Mouse (Mus musculus) liver, embryonic 15.5 days (tissue): ENCODE results near the gene Kif13a. TPM values are rescaled to one million over a fixed set of nuclear protein-coding genes. Genes with fewer than 3 reads are reported as not detected.

Experiments used
- ATAC-seq: fragments of 200-750 bp; cut with Nextera tagmentation; 2 replicates; pipeline ENCODE4 v1.8.0; 2017; ENCODE audit warnings: moderate number of reproducible peaks, mild to moderate bottlenecking, moderate library complexity; ENCODE audit not compliant: insufficient read depth
- H3K27ac ChIP-seq: fragments of 300-500 bp; sonication (generic); replicated peaks from 2 replicates; pipeline ENCODE4 v1.5.1; 2015; ENCODE audit warnings: mild to moderate bottlenecking, inconsistent platforms
- H3K27me3 ChIP-seq: fragments of 300-500 bp; sonication (generic); 2 replicates; pipeline ENCODE4 v1.6.1; 2015; ENCODE audit warnings: mild to moderate bottlenecking, inconsistent platforms
- H3K36me3 ChIP-seq: fragments of 300-500 bp; sonication (generic); replicated peaks from 2 replicates; pipeline ENCODE4 v1.6.1; 2015; ENCODE audit warnings: moderate library complexity, mild to moderate bottlenecking, inconsistent platforms
- H3K4me1 ChIP-seq: fragments of 300-500 bp; sonication (generic); replicated peaks from 2 replicates; pipeline ENCODE4 v1.6.1; 2015; ENCODE audit warnings: inconsistent platforms
- H3K4me2 ChIP-seq: fragments of 300-500 bp; sonication (generic); 2 replicates; pipeline ENCODE4 v1.6.1; 2015; ENCODE audit warnings: moderate library complexity, mild to moderate bottlenecking, inconsistent platforms
- H3K4me3 ChIP-seq: fragments of 300-500 bp; sonication (generic); replicated peaks from 2 replicates; pipeline ENCODE4 v1.5.1; 2015; ENCODE audit warnings: mild to moderate bottlenecking, inconsistent platforms
- H3K9ac ChIP-seq: fragments of 300-500 bp; sonication (generic); 2 replicates; pipeline ENCODE4 v1.6.1; 2015; ENCODE audit warnings: moderate library complexity, mild to moderate bottlenecking, inconsistent platforms
- H3K9me3 ChIP-seq: fragments of 300-500 bp; sonication (generic); replicated peaks from 2 replicates; pipeline ENCODE4 v1.6.1; 2016; ENCODE audit warnings: inconsistent platforms
- WGBS: fragments of 180-500 bp; shearing (Covaris S2); methylation state at CpG from one replicate; pipeline ENCODE4 v1.1.7; 2015; ENCODE audit warnings: mixed read lengths; ENCODE audit not compliant: insufficient replicate concordance; 5-methylcytosine and 5-hydroxymethylcytosine counted together
- polyA plus RNA-seq: library from polyadenylated mRNA; unstranded; fragments of >200 nt; fragmentation: Nextera tagmentation; extraction: Ambion mirVana; gene quantifications from 2 replicates; pipeline ENCODE4 v1.2.1, GENCODE M21; 2015

The Kif13a gene
- polyA plus RNA-seq, 1 experiment from 2014 or later, result 4.1 TPM

GRCm38 (mm10) chr13:46883976-46884375 is 45.7 kb downstream of the Kif13a start:
- Histone ChIP-seq H3K4me2 (no peak overlapping the region), H3K9ac (no peak overlapping the region), H3K9me3 (no peaks in the 10 kb centered on the region), H3K36me3 (no peaks in the 10 kb centered on the region), H3K4me3 (no peak overlapping the region), H3K4me1 (peaks cover 17% of the 10 kb centered on the region), H3K27me3 (no peaks in the 10 kb centered on the region), H3K27ac (no peak overlapping the region)
- 62% methylated on average over 3 of the region's 3 CpGs for WGBS
- no peak for ATAC-seq

- Histone ChIP-seq H3K4me3 (no peak overlapping the region), H3K36me3 (no peaks in the 10 kb centered on the region), H3K27ac (no peak overlapping the region), H3K27me3 (no peaks in the 10 kb centered on the region), H3K4me1 (peaks cover 17% of the 10 kb centered on the region), H3K9me3 (no peaks in the 10 kb centered on the region), H3K4me2 (no peak overlapping the region), H3K9ac (no peak overlapping the region)
- 49% methylated on average over 10 of the region's 10 CpGs for WGBS
- no peak for ATAC-seq
Observed at GRCm38 (mm10) chr13:46883381-46883780, 46.3 kb downstream of the Kif13a start.

DNA sequence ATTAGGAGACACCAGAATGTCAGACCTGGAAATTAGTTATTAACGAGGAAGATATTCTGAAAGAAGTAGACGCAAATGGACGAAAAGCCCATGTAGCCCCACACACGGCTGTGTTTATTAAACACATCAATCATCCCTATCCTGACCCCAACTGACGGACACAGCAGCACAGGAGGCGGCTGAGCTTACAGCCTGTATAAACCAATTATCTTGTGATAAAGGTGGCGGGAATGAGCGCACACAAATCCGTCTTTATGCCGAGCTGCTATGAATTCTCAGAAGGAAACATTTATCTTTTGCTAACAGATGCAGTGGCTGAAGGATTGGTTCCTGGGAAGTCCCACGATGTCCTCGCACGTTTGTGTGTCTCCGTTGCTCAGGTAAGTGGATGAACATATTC is 48.9 kb downstream of the Kif13a start:
- no peak overlapping the region for H3K27ac ChIP-seq
- 64% methylated on average over 14 of the region's 14 CpGs for WGBS
- no peak overlapping the region for H3K9ac ChIP-seq
- no peak overlapping the region for H3K4me3 ChIP-seq
- no peak overlapping the region for H3K4me2 ChIP-seq
- no peak for ATAC-seq
- H3K27me3 ChIP-seq, result no peaks in the 10 kb centered on the region
- H3K9me3 ChIP-seq, result no peaks in the 10 kb centered on the region
- peaks cover 25% of the 10 kb centered on the region for H3K4me1 ChIP-seq
- H3K36me3 ChIP-seq, result no peaks in the 10 kb centered on the region

- Histone ChIP-seq H3K4me3 (no peak overlapping the region), H3K27ac (no peak overlapping the region), H3K9ac (no peak overlapping the region), H3K27me3 (no peaks in the 10 kb centered on the region), H3K4me1 (peaks cover 20% of the 10 kb centered on the region), H3K4me2 (no peak overlapping the region), H3K36me3 (no peaks in the 10 kb centered on the region), H3K9me3 (no peaks in the 10 kb centered on the region)
- ATAC-seq, result no peak
- 80% methylated on average over 6 of the region's 6 CpGs for WGBS
Observed at GRCm38 (mm10) chr13:46880243-46880642, 49.4 kb downstream of the Kif13a start.

DNA sequence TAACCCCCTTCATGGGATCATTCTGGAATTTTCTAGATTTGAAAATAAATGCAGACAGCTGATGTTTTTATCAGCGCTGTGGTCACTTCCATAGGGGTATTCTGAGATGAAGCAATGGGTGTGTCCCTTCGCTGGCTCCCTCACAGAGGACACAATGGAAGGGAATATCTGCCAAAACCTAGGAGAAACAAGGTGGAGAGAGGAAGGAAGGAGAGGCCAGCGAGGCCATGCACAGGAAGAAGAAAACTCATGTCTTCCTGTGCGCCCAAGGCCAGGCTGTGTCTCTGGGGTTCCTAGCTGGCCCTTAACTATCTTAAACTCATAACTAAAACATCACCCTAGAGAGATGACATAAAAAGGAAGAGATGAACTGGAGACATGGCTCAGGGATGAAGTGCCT is 52.6 kb downstream of the Kif13a start:
- no peak overlapping the region for H3K4me3 ChIP-seq
- no peak overlapping the region for H3K4me2 ChIP-seq
- peaks cover 24% of the 10 kb centered on the region for H3K4me1 ChIP-seq
- H3K9ac ChIP-seq, result no peak overlapping the region
- H3K9me3 ChIP-seq, result no peaks in the 10 kb centered on the region
- H3K36me3 ChIP-seq, result no peaks in the 10 kb centered on the region
- H3K27ac ChIP-seq, result no peak overlapping the region
- ATAC-seq, result no peak
- no peaks in the 10 kb centered on the region for H3K27me3 ChIP-seq
- 48% methylated on average over 4 of the region's 4 CpGs for WGBS

DNA sequence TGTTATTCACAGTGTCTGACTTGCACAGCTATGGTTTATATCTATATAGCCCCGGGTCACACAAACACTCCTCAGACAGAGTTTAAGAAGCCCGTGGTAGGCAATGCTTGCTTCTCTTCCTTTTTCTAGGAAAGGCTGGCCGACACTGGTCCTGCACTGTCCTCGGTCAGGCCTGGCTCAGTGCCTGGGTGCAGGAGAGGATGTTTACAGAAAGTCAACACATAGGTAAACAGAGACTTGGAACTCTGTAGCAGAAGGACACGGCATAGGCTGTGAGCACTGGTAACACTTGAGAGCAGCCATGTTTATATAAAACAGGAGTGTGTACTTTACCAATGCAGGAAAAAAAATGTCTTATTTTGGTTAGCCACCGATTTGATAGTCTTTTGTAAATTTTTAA is 54.3 kb downstream of the Kif13a start:
- peaks cover 24% of the 10 kb centered on the region for H3K4me1 ChIP-seq
- no peak overlapping the region for H3K27ac ChIP-seq
- 50% methylated on average over 6 of the region's 6 CpGs for WGBS
- ATAC-seq, result peak; percentile 91
- H3K4me3 ChIP-seq, result no peak overlapping the region
- no peak overlapping the region for H3K4me2 ChIP-seq
- H3K9me3 ChIP-seq, result no peaks in the 10 kb centered on the region
- H3K27me3 ChIP-seq, result no peaks in the 10 kb centered on the region
- H3K36me3 ChIP-seq, result no peaks in the 10 kb centered on the region
- H3K9ac ChIP-seq, result no peak overlapping the region

DNA sequence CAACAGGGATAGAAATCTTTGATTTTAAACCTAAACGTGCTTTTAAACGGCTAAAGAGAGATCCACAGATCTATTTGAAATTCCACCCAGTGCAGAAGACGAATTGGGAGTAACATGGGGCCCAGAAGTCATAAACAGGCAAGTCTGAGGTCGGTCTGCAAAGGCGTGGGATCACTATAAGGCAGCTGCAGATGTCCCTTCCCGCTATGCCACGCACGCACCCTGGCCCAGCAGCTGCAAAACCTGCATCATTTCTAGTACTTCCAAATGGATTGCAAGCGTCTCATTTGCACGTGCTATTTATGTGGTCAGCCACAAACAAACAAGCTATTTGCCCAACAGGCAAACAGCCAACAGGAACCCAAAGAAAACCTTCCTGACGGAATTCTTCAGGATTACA is 56.9 kb downstream of the Kif13a start:
- WGBS, result 73% methylated on average over 11 of the region's 11 CpGs
- peaks cover 24% of the 10 kb centered on the region for H3K4me1 ChIP-seq

GRCm38 (mm10) chr13:46872194-46872593 is 57.5 kb downstream of the Kif13a start:
- Histone ChIP-seq H3K4me3 (no peak overlapping the region), H3K9me3 (no peaks in the 10 kb centered on the region), H3K4me1 (peaks cover 24% of the 10 kb centered on the region), H3K27ac (no peak overlapping the region), H3K27me3 (no peaks in the 10 kb centered on the region), H3K9ac (no peak overlapping the region), H3K4me2 (no peak overlapping the region), H3K36me3 (no peaks in the 10 kb centered on the region)
- ATAC-seq, result no peak
- WGBS, result 55% methylated on average over 6 of the region's 6 CpGs

More for the DNA sequence above, 56.9 kb downstream of the Kif13a start:
- Histone ChIP-seq H3K9me3 (no peaks in the 10 kb centered on the region), H3K36me3 (no peaks in the 10 kb centered on the region), H3K27ac (no peak overlapping the region), H3K4me2 (no peak overlapping the region), H3K9ac (no peak overlapping the region), H3K27me3 (no peaks in the 10 kb centered on the region), H3K4me3 (no peak overlapping the region)
- no peak for ATAC-seq

GRCm38 (mm10) chr13:46869464-46869863 is 60.2 kb downstream of the Kif13a start:
- H3K4me2 ChIP-seq, result no peak overlapping the region
- ATAC-seq, result no peak
- no peaks in the 10 kb centered on the region for H3K27me3 ChIP-seq
- no peak overlapping the region for H3K9ac ChIP-seq
- H3K9me3 ChIP-seq, result no peaks in the 10 kb centered on the region
- no peak overlapping the region for H3K4me3 ChIP-seq
- no peak overlapping the region for H3K27ac ChIP-seq
- 78% methylated on average over 13 of the region's 13 CpGs for WGBS
- H3K4me1 ChIP-seq, result peaks cover 13% of the 10 kb centered on the region; the same call in 1 of the 2 replicates
- H3K36me3 ChIP-seq, result no peaks in the 10 kb centered on the region

DNA sequence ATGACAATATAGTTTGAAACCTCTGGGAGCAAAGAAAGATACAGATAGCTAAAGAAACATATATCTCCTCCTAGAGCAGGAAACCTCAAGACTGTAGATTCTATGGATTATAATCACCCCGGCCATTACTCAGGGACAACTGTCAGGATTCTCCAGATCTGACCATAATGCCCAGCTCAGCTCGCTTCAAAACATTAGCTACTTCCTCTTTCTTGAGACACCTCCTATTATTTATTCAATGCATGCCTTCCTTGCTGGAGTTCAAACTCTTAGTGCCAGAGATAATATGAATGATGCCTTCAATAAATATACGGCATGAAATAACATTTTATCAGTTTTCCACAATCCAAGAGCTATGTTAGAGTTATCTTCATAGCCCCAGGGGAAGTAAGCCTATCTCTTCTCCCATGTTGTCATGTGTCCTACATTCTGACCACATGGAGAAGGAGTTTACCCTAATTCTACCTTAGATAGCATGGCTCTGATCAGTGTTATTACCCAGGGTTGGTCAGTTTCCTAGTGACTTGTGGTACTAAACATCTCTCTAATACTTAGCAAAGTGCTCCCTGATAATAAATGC is 66.4 kb downstream of the Kif13a start:
- Histone ChIP-seq H3K4me1 (peaks cover 10% of the 10 kb centered on the region; the same call in 1 of the 2 replicates), H3K9me3 (no peaks in the 10 kb centered on the region), H3K9ac (no peak overlapping the region), H3K4me3 (no peak overlapping the region), H3K4me2 (no peak overlapping the region), H3K27ac (no peak overlapping the region), H3K27me3 (no peaks in the 10 kb centered on the region), H3K36me3 (no peaks in the 10 kb centered on the region)
- WGBS, result 18% methylated on average over 3 of the region's 3 CpGs
- no peak for ATAC-seq

DNA sequence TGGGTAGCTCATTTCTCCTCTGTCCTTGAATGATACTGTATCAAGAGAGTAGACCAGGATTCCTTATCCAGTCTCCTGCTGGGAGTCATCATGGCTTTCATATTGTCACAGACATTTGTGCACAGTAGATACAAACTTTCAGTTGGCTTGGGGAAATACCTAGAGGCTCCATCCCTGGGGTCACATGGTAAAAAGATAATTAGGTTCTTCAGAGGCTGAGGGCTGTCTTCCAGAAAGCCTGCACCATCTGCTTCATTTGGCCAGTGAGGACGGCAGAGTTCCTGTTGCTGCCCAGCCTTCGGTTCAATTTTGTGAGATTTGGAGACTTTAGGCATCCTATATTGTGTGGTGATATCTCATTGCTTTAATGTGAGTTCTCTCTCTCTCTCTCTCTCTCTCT is 69.8 kb downstream of the Kif13a start:
- Histone ChIP-seq H3K4me2 (no peak overlapping the region), H3K9ac (no peak overlapping the region), H3K27ac (no peak overlapping the region), H3K36me3 (no peaks in the 10 kb centered on the region), H3K4me3 (no peak overlapping the region), H3K27me3 (no peaks in the 10 kb centered on the region), H3K9me3 (no peaks in the 10 kb centered on the region), H3K4me1 (peaks cover 10% of the 10 kb centered on the region; the same call in 1 of the 2 replicates)
- WGBS, result 56% methylated on average over 2 of the region's 2 CpGs
- no peak for ATAC-seq

DNA sequence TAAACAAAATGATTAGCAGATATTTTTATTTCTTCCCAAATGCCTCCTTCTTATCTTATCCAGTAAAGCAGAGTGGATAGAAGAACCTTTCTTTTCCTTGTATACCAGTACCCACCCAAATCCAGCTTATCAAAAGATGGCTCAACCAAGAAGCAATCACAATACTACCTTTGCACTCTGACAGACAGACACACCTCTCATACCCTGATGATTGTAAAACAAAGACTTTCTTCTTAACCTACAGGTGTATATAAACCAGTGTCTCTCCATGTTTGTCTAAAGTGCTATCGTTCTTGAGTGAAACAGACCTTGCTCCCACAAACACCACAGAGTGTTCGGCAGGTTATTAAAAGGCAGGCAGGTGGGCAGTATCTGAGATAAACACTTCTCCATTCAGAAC is 70.5 kb downstream of the Kif13a start:
- H3K4me3 ChIP-seq, result no peak overlapping the region
- no peaks in the 10 kb centered on the region for H3K36me3 ChIP-seq
- no peak overlapping the region for H3K4me2 ChIP-seq
- ATAC-seq, result no peak
- no peaks in the 10 kb centered on the region for H3K9me3 ChIP-seq
- no peaks in the 10 kb centered on the region for H3K27me3 ChIP-seq
- H3K4me1 ChIP-seq, result peaks cover 10% of the 10 kb centered on the region; the same call in 1 of the 2 replicates
- H3K27ac ChIP-seq, result no peak overlapping the region
- no peak overlapping the region for H3K9ac ChIP-seq
- WGBS, result 26% methylated on average over 2 of the region's 2 CpGs
